Mouse (Mus musculus): ENCODE results near the gene Riok2. TPM values are rescaled to one million over a fixed set of nuclear protein-coding genes. Genes with fewer than 3 reads are reported as not detected.
"Not testable (repeated sequence)": the region's sequence is repeated elsewhere in the genome, so short reads cannot be mapped to it uniquely, and the experiment has no call there.

Gene Riok2
- 16.6 TPM for polyA plus RNA-seq (2012; fragmentation: generic; extraction: Trizol)
- long read RNA-seq, experiment 1, transcript Riok2-201 (10 exons, 3,220 nt): major isoform, 18 of 20 reads
- long read RNA-seq, experiment 1, partial matches to known transcripts: 1 of 20 reads
- long read RNA-seq, experiment 1, other reads (novel, unspliced or antisense): 1 of 20 reads
- long read RNA-seq, experiment 2, transcript Riok2-201 (10 exons, 3,220 nt): major isoform, 238 of 253 reads
- long read RNA-seq, experiment 2, partial matches to known transcripts: 2 of 253 reads
- long read RNA-seq, experiment 2, other reads (novel, unspliced or antisense): 13 of 253 reads

DNA sequence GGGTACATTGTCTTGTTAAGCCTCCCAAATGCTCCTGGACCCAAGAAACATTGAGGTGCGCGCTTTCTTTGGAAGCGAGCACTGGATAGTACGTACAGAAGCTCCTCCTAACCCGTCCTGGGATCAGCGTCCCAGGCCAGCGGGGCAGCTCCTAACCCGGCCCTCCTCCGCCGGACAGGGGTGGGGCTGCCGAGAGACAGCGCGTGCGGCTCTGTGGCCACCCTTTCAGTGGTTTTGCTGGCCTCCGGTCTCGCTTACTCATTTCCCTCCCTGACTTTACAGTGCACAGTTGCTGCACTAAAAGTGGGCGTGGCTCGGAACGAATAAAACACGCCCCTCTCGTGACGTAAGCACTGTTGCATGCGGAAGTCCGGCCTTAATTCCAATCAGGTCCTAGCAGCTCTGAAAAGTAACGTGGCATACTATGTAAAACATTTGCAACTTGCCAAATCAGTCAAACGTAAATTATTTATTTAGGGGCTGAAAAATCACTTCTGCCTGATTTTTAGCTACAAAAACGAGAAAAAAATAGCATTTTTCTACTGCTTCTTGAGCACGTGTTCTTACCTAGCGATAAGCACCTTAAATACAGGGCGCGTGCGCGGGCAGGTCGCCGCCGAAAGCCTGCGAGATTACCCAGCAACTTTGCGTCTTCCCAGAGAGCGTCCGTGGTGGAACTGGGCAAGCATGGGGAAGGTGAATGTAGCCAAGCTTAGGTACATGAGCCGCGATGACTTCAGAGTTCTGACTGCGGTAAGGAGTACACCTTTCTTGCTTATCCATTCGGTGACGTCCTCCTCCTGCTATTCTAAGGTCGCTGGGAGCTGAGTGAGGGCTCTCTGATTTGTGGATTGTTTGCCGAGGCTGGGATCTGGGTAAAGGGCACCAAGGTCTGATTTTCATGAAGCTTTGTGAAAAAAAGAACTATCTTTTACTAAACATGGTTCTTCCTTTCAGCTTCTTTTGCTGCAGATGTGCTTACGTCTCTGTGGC lies at the start of gene Riok2:
Gene Riok2, plus strand, starts transcription at position 392 of the 993 bp plus-strand sequence.
- Histone ChIP-seq H3ac (ENCODE audit: control insufficient read depth, insufficient read length, low read depth) (peak within 1 kb of the TSS; percentile 90), H3K36me3 (ENCODE audit: control insufficient read depth, insufficient read depth) (peaks cover 25% of the 10 kb centered on the region), H3K79me2 (ENCODE audit: control insufficient read depth, insufficient read depth) (peaks cover 50% of the 10 kb centered on the region), H3K27me3 (ENCODE audit: control insufficient read depth, insufficient read depth, insufficient read length) (no peaks in the 10 kb centered on the region), H3K4me3 (ENCODE audit: insufficient read depth, poor library complexity, severe bottlenecking) (peak within 1 kb of the TSS; percentile 87), H3K79me3 (ENCODE audit: low read depth) (peaks cover 47% of the 10 kb centered on the region)
- TF ChIP-seq USF1 (IDR thresholded peaks at IDR 0.05; ENCODE audit: low read depth) (peak; percentile 78), MAX (IDR thresholded peaks at IDR 0.05) (peak; percentile 99), CEBPB (IDR thresholded peaks at IDR 0.05; ENCODE audit: low read depth) (no peak), FOSL1 (IDR thresholded peaks at IDR 0.05; ENCODE audit: insufficient read depth, low read length, poor library complexity, severe bottlenecking) (no peak), CTCF (IDR thresholded peaks at IDR 0.05; ENCODE audit: control insufficient read depth, insufficient read depth, insufficient read length) (no peak), MYOD1 (IDR thresholded peaks at IDR 0.05; ENCODE audit: control insufficient read depth, insufficient read length, low read depth) (no peak), MYOG (IDR thresholded peaks at IDR 0.05; ENCODE audit: control insufficient read depth, extremely low read depth, insufficient read length) (no peak)

DNA sequence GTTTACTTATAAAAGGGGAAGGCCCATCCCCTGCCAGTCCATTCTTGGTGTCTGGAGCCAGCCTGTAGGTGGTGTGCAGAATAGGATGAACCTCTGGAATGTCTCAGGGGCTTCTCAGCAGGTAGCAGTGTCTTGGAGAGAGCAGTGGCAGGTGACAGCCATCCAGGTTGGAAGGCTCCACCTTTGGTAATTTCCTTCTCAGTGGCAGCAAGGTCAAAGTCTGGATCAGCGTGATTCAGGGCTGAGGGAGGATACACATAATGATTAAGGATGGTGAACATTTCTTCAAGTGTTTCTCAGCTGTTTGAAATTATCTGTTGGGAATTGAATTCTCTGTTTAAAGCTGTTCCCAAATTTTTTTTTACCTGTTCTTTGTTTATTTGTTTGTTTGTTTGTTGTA lies 48.1 kb upstream of the Riok2 start:
- H3K4me3 ChIP-seq (ENCODE audit: insufficient read depth, poor library complexity, severe bottlenecking); H3ac ChIP-seq (ENCODE audit: control insufficient read depth, insufficient read length, low read depth); H3K36me3 ChIP-seq (ENCODE audit: control insufficient read depth, insufficient read depth); H3K79me3 ChIP-seq (ENCODE audit: low read depth); H3K79me2 ChIP-seq (ENCODE audit: control insufficient read depth, insufficient read depth); H3K27me3 ChIP-seq (ENCODE audit: control insufficient read depth, insufficient read depth, insufficient read length): not testable (repeated sequence)

DNA sequence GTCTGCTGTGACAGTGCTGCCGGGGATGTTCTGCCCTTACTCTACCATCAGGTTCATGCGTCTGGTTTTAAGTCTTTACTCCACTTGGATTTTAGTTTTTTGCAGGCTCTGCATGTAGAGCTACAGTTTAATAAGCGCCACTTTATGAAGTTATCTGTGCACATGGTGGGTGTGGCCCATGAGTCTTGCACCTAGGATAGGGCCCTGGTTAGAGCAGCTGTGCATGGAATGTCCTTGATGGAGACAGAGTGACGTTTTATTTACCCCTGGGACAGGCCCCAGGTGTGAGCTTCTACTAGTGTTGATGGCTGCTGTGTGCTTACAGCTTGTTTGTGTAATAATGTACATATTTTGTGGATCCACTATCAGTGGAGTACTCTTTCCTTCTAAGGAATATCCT lies 47.5 kb upstream of the Riok2 start:
- H3K79me2 ChIP-seq (ENCODE audit: control insufficient read depth, insufficient read depth): no peaks in the 10 kb centered on the region
- H3K4me3 ChIP-seq (ENCODE audit: insufficient read depth, poor library complexity, severe bottlenecking): no peak overlapping the region
- H3K27me3 ChIP-seq (ENCODE audit: control insufficient read depth, insufficient read depth, insufficient read length): no peaks in the 10 kb centered on the region
- no peaks in the 10 kb centered on the region for H3K36me3 ChIP-seq (ENCODE audit: control insufficient read depth, insufficient read depth)
- no peak overlapping the region for H3ac ChIP-seq (ENCODE audit: control insufficient read depth, insufficient read length, low read depth)
- H3K79me3 ChIP-seq (ENCODE audit: low read depth): no peaks in the 10 kb centered on the region
- TF ChIP-seq CEBPB (IDR thresholded peaks at IDR 0.05; ENCODE audit: low read depth): no peak
- no peak for TF ChIP-seq USF1 (IDR thresholded peaks at IDR 0.05; ENCODE audit: low read depth)

DNA sequence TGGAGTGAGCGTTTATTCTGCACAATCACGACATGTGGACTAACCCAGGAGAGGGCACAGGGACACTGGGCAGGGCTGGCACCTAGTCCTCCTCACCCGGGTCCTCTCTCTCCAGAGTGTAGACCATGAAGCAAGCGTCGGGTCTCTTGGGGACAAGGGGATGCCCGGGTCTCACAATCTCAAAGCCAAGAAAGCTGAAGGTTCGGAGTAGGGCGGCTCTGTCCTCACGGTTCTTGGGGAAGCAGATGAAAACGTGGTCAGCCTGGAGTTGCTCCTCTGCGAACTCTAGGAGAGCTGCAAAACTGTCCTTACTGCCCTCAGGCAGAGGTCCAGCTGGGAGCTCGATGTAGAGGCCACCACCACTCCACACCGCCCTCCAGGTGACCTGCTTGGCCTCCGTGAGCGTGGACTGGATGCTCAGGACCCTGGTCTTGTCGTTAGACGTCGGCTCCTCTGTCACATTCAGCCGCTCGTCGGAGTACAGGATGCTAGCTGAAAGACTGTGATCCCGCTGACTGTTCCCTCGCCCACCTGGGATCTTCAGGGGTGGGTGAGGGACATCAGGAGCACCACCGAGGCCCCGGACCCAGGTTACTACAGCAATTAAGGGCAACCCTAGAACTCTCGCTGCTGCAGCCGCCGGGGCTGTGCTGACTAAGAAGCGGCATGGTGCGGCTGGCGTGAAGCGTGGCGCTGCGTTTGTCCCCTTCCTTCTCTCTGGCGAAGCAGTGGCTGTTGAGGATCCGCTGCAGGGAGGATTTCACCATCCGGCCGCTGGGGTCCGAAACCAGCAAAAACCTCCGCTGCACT lies 28.5 kb upstream of the Riok2 start:
- not testable (repeated sequence) for H3K79me2 ChIP-seq (ENCODE audit: control insufficient read depth, insufficient read depth); H3K27me3 ChIP-seq (ENCODE audit: control insufficient read depth, insufficient read depth, insufficient read length); H3K4me3 ChIP-seq (ENCODE audit: insufficient read depth, poor library complexity, severe bottlenecking); H3K79me3 ChIP-seq (ENCODE audit: low read depth); H3K36me3 ChIP-seq (ENCODE audit: control insufficient read depth, insufficient read depth); H3ac ChIP-seq (ENCODE audit: control insufficient read depth, insufficient read length, low read depth)

DNA sequence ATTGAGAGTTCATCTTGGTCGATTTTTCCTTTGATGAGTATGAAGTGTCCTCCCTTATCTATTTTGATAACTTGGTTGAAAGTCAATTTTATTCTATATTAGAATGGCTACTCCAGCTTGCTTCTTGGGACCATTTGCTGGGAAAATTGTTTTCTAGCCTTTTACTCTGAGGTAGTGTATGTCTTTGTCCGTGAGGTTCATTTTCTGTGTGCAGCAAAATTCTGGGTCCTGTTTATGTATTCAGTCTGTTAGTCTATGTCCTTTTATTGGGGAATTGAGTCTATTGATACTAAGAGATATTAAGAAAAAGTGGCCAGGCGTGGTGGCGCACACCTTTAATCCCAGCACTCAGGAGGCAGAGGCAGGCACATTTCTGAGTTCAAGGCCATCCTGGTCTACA lies 27.8 kb upstream of the Riok2 start:
- not testable (repeated sequence) for H3K36me3 ChIP-seq (ENCODE audit: control insufficient read depth, insufficient read depth); H3ac ChIP-seq (ENCODE audit: control insufficient read depth, insufficient read length, low read depth); H3K79me2 ChIP-seq (ENCODE audit: control insufficient read depth, insufficient read depth); H3K4me3 ChIP-seq (ENCODE audit: insufficient read depth, poor library complexity, severe bottlenecking); H3K27me3 ChIP-seq (ENCODE audit: control insufficient read depth, insufficient read depth, insufficient read length); H3K79me3 ChIP-seq (ENCODE audit: low read depth)

DNA sequence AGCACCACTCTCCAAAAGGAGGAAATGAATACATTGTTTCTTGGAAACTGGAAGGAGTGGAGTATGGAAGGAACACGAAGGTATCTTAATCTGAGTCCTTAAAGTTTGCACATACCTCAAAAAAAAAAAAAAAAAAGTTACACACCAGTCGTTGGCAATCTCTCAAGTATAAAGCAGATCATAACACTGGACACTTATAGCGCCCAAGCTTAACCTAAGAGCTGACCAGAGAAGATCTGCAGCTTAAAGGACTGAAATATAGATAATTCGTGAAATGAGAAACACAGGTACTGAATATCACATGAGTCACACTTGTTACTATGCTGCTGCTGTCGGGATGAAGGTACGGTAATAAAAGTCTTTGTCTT lies 575 bp upstream of the Riok2 start:
- TF ChIP-seq MYOD1 (IDR thresholded peaks at IDR 0.05; ENCODE audit: control insufficient read depth, insufficient read length, low read depth): no peak
- no peak for TF ChIP-seq USF1 (IDR thresholded peaks at IDR 0.05; ENCODE audit: low read depth)
- no peak for TF ChIP-seq FOSL1 (IDR thresholded peaks at IDR 0.05; ENCODE audit: insufficient read depth, low read length, poor library complexity, severe bottlenecking)
- no peak for TF ChIP-seq MYOG (IDR thresholded peaks at IDR 0.05; ENCODE audit: control insufficient read depth, extremely low read depth, insufficient read length)
- TF ChIP-seq MAX (IDR thresholded peaks at IDR 0.05): no peak
- TF ChIP-seq CEBPB (IDR thresholded peaks at IDR 0.05; ENCODE audit: low read depth): no peak
- no peak for TF ChIP-seq CTCF (IDR thresholded peaks at IDR 0.05; ENCODE audit: control insufficient read depth, insufficient read depth, insufficient read length)
- H3K36me3 ChIP-seq (ENCODE audit: control insufficient read depth, insufficient read depth): peaks cover 18% of the 10 kb centered on the region
- H3K79me2 ChIP-seq (ENCODE audit: control insufficient read depth, insufficient read depth): peaks cover 43% of the 10 kb centered on the region
- no peaks in the 10 kb centered on the region for H3K27me3 ChIP-seq (ENCODE audit: control insufficient read depth, insufficient read depth, insufficient read length)
- peaks cover 40% of the 10 kb centered on the region for H3K79me3 ChIP-seq (ENCODE audit: low read depth)
- H3ac ChIP-seq (ENCODE audit: control insufficient read depth, insufficient read length, low read depth): peak overlapping the region; percentile 66
- H3K4me3 ChIP-seq (ENCODE audit: insufficient read depth, poor library complexity, severe bottlenecking): peak overlapping the region; percentile 19
